Mouse (Mus musculus): ENCODE results near the gene Clmn. TPM values are rescaled to one million over a fixed set of nuclear protein-coding genes. Genes with fewer than 3 reads are reported as not detected.

Clmn gene
- total RNA-seq, 2 experiments from 2014 or later = 2.7 to 3.5 TPM

DNA sequence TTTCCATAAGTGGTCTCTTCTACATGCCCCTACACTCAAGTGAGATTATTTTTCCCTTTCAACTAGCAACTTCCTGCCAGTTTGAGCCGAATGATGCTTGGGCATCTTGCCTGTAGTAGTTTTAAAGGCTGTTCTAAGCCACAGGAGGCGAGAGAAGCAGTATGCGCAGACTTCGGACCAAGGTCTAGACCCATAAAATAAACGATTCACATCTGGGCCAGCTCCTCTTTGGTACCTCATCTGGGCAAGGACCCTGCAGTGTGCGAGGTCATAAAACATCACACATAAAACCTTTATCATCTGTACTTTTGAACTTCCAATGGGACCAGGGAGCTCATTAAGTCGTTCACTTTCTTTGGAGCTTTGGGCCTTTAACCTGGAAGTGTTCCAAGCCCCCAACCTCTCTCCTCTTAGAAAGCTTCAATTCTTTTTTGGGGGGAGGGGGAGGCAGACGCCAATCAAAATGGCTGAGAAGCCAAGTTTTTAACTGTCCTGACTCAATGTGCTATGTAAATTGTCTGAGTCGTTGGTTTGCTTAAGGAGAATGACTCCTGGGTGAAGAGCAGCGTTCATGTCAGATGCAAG lies 95.6 kb downstream of the Clmn start:
- DNase-seq = no peak
- intact Hi-C loops (cut with DNase I) = loop anchor here (5.0 kb wide), 1 partner anchor 53 kb away; no protein-coding TSS in a partner anchor

DNA sequence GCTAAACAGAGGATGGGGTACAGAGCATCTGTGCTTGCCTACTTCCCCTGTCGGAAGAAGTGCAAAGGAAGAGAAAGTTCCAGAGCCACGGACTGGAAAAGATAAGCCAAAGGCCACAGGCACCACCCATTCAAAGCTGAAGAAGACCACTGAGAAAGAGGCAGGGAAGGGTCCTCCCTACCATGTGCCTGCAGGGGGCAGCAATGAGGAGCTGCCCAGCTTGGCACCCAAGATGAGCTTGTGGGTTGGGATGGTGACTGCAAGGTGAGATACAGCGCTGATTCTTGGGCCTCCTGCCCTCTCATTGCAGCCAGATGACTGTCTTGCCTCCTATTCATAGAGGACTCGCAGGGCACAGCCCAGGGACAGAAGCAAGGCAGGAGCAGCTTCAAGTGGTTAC lies 97.7 kb downstream of the Clmn start:
- DNase-seq = no peak
- intact Hi-C loops (cut with DNase I) = loop anchor here (5.0 kb wide), 1 partner anchor 55 kb away; no protein-coding TSS in a partner anchor

DNA sequence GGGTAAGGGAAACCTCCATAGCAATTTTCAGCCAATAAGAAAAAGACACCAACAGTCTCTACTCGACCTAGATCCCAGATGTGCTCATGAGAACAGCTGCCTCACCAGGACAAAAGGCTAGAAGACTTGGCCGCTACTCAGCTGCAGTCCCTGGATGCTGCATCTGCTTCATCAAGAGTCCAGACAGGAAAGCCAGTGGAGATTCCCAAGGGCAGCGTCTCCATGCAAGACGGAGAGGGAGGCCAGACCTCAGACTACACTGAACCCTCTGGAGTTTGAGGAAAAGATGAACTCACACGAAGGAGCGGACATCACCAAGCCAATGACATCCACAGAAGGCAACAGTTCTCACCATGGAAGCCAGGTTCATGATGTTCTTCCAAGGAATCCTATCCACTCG lies 99.1 kb downstream of the Clmn start:
- intact Hi-C loops (cut with DNase I) = loop anchor here (5.0 kb wide), 1 partner anchor 57 kb away; no protein-coding TSS in a partner anchor
- peak; percentile 46 to 54 for DNase-seq

DNA sequence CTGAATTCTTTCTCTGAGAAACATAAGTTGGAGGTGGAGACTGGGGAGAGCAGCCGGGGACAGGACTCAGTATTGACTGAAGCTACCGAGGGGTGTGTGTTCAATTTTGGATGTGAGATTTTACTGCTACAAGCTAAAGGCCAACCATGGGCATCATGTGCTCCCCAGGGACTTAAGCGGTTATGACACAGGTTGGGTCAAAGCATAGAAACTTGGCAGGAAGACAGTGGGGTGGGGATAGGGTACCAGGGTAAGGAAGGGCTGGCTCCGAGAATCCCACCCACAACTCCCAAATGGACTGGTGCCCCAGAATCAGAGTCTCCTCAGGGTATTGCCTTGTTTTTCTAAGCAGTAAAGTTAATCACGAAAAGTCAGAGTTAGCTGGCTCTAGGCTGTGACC lies 99.8 kb downstream of the Clmn start:
- DNase-seq = peak in 1 of 2 experiments; percentile 21
- intact Hi-C loops (cut with DNase I) = loop anchor here (5.0 kb wide), 1 partner anchor 57 kb away; no protein-coding TSS in a partner anchor

DNA sequence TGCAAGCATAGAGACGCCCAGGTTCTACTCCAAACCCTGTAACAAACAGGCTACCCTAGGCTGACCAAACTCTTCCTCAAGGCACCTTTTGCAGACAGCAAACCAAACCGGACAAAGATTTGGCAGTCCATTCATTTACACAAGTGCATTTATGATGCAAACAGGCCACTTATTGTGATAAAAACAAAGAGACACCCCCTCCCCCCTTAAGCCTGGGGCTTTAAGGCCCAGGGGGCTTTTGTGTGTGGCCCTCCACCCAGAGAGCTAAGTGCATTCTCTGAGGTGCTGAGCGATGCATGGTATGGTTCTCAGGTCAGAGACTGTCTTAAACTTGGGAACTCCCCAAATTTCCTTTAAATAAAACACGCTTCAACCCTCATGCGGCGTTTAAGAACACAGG lies 101.0 kb downstream of the Clmn start:
- intact Hi-C loops (cut with DNase I) = no loop called here
- DNase-seq = no peak

DNA sequence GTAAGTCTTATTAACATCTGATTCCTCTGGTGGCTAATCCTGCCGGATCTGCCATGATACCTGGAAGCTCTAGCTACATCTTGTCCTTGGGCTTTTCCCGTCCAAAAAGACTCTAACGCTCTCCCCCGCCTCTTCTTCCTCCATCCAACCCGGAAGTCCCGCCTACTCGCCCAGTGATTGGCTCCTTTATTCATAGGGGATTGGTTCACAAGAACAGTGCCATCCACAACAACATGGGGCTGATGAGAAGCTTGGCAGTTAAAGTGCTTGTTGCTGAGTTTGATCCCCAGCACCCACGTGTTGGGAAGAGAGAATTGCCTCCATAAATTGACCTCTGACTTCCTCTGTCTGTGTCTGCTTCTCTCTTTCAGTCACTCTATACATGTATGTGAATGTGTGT lies 103.5 kb downstream of the Clmn start:
- intact Hi-C loops (cut with DNase I) = no loop called here
- no peak for DNase-seq

DNA sequence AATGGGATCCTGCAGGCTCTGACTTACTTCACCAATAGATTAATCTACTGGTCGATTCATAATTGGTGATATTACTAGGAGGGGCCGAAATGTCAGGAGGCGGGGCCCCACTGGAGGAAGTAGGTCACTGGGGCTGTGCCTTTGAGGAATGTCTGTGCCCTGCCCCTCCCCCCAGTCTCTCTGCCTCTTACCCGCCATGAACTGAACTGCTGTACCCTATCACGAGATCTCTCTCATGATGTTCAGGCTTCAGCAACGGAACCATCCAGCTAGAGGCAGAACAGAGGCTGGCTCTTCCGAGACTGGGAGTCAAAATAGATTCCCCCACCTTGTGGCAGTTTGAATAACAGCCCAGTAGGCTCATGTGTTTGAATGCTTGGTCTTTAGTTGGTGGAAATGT lies 106.8 kb downstream of the Clmn start:
- intact Hi-C loops (cut with DNase I) = loop anchor here (10.0 kb wide), 1 partner anchor 267 kb away; no protein-coding TSS in a partner anchor
- no peak for DNase-seq

DNA sequence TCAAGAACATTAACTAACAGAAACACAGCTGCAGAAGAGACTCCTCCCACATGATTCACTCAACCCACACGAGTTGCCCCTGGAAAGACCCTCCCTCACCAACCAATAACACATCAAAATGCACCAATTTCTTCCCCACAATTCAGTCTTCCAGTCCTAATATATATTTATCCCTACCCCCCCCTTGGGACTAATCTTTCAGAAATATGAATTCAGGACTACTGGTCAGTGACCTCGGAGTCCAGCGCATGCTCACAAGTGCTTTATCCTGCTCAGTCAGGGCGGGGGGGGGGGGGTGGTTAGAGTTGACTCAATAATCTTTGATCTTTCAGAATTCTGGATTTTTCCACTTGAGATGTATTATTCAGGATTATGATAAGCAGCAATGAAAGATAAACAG lies 111.2 kb downstream of the Clmn start:
- DNase-seq = no peak
- intact Hi-C loops (cut with DNase I) = loop anchor here (10.0 kb wide), 1 partner anchor 271 kb away; no protein-coding TSS in a partner anchor

DNA sequence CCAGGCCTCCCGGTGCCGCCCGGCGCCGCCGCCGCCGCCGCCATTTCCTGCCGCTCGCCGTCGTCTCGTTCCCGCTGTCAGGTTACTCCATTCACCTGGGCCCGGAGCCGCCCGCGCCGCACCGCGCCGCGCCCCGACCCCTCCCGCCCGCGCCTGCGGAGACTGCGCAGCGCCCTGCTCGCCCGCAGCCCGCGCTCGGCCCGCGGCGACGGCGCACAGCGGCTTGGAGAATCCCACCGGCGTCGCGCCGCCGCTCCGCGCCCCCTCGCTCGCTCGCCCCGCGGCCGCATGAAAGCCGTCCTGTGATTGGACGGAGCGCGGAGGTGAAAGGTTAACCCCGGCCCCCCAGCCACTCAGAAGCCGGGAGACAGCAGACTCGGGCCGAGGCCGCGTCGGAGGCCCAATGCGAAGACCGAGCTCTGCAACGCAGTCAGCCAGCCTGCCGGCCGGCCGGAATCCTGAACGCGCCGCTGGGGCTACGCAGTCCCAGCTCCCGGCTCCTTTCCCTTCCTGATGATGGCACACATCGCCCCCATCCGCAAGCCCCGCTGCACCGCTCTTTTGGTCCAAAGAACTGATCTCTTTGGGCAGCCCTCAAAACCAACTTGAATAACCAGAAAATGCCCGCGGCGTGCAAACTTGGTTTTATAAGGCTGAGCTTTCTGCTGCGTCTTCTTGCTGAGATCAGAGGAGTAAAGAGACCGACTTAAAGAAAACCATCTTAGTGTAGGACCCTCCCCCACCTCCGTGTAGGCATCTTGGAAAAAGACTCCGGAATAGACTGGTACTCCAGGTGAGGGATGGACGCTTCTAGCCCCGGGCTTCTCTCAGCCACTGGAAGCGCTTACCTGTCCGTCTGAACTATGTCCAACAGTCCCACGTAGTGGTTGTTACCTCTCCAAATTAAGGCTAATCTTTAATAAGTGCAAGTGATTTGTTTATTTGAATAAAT lies 112.8 kb downstream of the Clmn start, which contains the start of gene Dicer1:
TSS of gene Dicer1 (minus strand) at position 139 of the 952 bp plus-strand sequence.
- peak; percentile 99 for DNase-seq
- intact Hi-C loops (cut with DNase I) = loop anchor here (10.0 kb wide), 1 partner anchor 273 kb away; no protein-coding TSS in a partner anchor

DNA sequence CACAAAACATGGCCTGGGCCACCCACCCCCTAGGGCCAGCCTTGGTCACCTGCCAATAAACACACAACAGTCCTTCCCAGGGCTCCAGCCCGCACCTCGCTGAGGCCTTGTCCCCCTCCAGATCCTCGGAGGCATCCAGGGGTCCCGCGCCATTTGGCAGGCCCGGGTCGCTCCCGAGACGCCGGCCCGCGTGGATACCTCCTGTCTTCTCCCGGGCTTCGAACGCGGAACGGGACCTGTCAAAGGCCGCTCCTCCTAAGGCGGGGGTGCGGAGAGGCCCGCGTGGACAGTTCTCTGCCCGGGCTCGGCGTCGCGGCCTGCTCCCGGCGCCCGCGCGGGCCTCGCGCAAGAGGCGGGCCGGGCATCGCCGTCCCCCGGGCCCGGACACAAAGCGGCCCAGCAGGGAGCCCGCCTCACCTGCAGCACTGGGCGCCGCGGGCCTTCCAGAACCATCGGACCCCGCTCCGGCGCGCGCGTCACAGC lies 113.5 kb downstream of the Clmn start:
- DNase-seq = no peak
- intact Hi-C loops (cut with DNase I) = loop anchor here (10.0 kb wide), 1 partner anchor 273 kb away; no protein-coding TSS in a partner anchor

DNA sequence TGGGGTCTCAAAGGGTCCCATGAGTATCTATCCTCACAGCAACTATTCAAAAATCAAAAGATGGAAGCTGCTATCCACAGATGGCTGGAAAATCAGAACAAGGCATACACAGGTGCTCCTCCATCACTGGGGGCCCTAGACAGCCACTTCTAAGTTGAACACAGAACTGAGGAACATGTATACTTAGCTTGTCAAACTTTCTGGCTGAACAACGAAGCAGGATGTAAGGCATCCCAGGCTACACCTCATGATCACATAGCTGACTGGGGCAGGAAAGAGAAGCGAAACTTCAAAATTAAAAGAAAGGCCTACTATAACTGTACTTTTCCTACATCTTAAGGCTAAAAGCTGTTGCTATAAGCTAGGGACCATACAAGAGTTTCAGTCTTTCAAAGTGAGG lies 115.9 kb downstream of the Clmn start:
- DNase-seq = no peak
- intact Hi-C loops (cut with DNase I) = no loop called here

DNA sequence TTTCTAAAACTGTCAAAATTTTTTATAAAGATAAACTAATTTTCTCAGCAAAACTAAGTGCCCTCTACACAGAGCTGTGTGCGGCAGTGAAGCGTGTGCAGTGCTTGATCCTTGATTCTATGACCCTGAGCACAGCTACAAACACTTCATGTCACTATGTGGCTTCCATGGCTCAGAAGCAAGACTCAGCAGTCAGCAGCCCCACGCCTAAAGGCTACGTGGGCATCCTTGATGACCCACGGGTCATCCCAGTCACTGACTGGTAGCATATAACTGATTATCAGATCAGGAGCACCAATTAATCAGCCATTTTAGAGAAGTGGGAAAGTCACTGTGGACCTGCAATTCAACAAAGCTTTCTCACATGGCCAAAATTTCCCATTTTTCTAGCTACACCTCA lies 117.6 kb downstream of the Clmn start:
- intact Hi-C loops (cut with DNase I) = no loop called here
- DNase-seq = no peak

DNA sequence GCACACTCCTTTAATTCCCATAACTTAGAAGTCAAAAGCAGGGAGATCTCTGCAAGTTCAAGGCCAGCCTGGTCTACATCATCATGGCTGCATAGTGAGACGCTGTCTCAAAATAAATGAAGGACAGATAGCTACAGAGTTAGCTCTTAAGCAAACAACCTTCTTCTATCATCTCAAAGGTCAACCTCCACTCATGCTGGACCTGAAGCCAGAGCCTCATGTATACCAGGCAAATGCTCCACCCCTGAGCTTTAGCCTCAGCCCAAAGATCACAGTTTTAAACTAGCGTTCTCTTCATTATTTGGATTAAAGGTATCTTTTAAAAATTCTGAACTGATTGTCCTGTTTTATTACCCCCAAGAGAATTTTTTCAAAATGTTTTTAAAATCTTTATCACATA lies 118.3 kb downstream of the Clmn start:
- intact Hi-C loops (cut with DNase I) = no loop called here
- no peak for DNase-seq

DNA sequence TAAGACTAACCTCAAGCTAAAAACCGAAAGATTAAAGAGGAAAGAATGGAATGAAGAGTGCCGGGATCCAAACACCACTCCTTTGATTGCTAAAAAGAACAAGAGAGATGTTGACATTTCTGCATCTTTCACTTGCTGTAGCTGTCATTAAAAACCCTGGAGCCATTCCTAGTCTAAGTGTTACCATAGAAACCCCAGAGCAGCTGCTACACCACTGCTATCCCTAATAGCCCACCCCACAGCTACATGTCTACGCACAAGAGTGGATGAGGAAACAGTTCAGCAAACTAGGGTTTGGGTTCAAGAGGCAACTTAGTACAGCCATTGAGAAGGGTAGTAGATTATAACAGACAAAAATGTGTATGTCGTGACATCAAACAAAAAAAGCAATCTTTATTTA lies 121.2 kb downstream of the Clmn start:
- DNase-seq = no peak
- intact Hi-C loops (cut with DNase I) = no loop called here

DNA sequence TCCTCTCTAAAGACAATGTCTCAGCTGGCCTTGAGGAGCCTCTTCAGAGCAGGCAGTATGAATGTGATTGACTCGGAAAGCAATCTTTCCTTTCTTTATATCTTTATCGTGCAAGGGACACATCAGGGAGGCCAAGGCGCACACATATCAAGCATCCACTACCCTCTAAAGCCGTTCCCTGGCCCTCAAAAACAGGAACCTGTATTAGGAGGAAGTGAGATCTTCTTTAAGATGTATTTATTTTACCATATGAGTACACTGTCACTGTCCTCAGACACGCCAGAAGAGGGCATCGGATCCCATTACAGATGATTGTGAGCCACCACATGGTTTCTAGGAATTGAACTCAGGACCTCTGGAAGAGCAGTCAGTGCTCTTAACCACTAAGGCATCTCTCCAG lies 122.6 kb downstream of the Clmn start:
- intact Hi-C loops (cut with DNase I) = no loop called here
- DNase-seq = no peak

DNA sequence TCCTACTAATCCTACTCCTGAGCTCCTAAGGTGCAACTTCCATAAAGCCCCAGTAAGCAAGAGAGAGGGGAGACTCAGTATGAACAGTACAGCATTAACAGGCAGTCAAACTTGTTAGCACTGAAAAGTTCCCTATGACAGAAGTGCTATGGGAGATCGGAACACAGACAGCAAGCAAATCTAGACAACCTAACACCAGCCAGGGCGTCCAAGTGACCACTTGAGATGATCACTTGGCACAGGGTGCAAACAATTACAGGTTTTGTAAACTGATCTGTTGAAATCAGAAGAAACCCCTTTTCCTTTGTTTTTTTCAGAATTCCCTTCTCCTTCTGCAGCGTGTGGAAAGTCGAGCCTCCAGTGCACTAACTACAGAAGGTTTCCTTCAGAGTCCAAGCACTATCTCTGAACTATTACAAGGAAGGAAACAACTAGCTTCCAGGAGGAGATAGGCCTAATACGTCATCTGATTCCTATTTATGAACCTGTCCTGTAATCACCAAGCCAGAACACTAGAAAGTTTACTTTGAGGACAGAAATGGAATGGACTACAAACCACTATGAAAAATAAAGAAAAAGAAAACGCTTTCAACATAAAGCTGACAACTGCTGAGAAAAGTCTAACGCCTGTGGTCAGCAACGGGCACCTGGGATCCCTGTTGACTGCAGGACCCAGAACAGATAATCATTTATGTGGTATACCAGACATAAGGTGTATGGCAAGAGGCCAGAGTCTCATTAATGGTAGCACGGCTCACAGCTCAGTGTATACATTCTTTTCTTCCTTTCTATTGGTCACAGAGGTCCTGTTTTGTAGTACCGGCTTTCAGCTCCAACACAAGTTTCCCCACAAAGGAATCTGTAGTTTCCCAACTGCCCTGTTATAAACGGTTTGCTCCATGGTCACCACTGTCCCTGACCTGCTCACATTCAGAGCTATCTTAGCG lies 123.8 kb downstream of the Clmn start:
- intact Hi-C loops (cut with DNase I) = no loop called here

DNA sequence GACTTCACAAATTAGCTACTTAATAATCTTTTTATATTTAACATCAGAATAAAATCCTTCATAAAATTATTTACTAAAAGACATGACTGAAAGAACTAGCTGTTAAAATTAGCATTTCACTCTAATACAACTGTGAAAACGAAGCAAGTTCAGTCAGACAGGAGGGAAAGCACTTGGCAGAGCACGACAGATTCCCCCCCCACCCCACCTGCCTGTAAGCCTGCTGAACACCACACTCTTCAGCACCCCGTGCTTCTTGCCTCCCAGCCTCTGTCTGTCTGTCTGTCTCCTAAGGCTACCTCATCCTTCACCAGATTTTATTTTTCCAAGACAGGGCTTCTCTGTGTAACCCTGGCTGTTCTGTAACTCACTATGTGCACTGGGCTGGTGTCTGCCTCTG lies 125.9 kb downstream of the Clmn start:
- DNase-seq = no peak
- intact Hi-C loops (cut with DNase I) = no loop called here

More for the DNA sequence above, 123.8 kb downstream of the Clmn start:
- no peak for DNase-seq

DNA sequence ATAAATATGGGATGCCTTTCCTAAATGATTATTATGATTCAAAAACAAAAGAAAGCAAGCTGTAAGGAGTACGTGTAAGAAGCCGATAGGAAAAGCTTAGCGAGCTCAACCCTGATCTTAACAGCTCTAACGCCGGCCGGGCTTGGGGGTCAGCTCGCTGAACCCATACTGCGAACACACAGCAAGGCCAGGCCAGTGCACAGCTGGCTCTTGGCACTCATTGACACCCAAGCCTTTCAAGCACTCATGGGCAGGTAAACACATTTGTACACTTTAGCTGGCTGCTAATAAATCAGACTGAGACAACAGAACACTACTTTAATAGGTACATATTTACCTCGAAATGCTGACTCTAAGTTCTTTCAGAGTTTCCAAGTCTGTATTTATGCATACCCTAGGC lies 126.4 kb downstream of the Clmn start:
- intact Hi-C loops (cut with DNase I) = no loop called here
- no peak for DNase-seq

DNA sequence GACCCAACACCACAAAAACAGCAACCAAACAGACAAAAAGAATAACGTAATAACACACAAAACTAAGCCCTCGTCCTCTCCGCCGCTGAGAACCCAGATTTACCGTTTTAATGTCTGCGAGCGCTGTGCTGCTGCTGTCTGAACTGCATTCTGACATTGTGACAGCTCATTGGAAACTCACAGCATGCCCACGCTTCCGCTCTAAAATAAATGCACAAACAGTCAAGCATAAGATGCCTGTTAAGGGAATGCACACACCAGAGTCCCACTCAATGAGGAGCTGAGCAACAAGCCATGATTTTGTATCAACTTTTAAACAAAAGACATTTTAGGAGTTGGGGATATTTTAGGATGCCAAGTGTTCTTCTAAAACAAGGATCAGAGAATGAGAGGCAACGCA lies 127.2 kb downstream of the Clmn start:
- DNase-seq = no peak
- intact Hi-C loops (cut with DNase I) = no loop called here

DNA sequence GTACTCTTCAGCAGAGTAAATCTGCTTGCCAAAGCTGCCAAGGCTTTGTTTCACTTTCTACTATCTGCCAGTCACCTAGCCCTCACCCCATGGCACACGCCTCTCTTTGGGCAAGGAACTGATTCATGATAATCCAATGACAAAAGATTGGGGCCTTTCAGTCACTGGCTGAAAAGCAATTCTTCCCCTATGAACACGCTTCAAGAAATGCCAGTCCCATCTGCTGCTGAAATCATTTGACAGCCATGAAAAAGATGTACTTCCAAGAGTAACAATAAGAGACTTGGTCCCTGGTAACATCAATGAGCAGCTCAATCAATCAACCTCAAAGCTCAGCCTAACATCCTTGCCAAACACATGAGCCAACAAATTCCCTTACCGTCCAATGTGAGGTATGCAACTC lies 128.9 kb downstream of the Clmn start:
- intact Hi-C loops (cut with DNase I) = no loop called here
- no peak for DNase-seq

All from heart, postnatal 14 days (tissue).